Mouse (Mus musculus) kidney, adult 9 months (tissue): ENCODE results near the gene Clpsl2.

Source experiments
- DNase-seq: peaks from one replicate; pipeline ENCODE4 v3.0.0; 2022

Gene Clpsl2

GRCm38 (mm10) chr17:28560598-28560997 lies 11.4 kb downstream of the Clpsl2 start, which contains the start of gene Clps:
Clps (minus strand) TSS chr17:28560766.
- DNase-seq, result no peak

DNA sequence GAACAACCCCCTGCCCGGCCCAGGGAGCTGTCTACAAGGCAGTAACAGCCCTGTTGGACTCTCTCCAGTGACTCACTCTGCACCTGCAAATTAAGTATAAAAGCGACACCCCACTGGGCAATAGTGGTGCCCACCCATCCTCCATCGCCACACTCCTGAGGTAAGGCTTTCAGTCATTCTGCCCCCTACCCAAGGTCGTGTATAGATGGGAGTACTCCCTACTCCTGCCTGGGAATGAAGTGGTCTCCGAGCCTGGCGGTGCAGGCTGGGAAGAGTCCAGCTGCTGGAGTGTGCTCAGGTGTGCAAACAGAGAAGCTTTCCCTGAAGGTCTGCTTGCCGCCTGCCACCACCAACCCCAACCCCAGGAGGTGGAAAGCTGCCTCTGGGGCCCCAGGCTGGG lies 12.4 kb downstream of the Clpsl2 start:
- no peak for DNase-seq

- DNase-seq, result peak; percentile 25
These were observed 16.0 kb downstream of the Clpsl2 start for GRCm38 (mm10) chr17:28565181-28565580.

- no peak for DNase-seq
These were observed 18.3 kb downstream of the Clpsl2 start for GRCm38 (mm10) chr17:28567541-28567940.

DNA sequence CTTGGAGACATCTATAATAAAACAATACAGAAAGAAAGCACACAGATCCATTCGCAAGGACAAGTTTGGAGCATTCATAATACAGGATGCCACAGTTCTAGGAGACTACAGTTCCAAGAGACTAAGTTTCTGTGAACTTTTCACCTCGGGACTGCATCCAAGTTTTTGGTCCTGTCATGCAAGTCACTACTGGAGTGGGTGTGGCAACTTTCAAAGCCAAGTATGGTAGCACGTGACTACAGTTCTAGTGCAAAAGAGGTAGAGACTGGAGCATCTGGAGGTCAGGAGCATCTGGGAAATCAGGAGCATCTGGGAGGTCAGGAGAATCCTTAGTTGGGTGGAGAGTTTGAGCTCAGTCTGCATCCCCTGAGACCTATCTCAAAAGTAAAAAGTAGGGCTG lies 22.7 kb downstream of the Clpsl2 start:
- peak; percentile 40 for DNase-seq

DNA sequence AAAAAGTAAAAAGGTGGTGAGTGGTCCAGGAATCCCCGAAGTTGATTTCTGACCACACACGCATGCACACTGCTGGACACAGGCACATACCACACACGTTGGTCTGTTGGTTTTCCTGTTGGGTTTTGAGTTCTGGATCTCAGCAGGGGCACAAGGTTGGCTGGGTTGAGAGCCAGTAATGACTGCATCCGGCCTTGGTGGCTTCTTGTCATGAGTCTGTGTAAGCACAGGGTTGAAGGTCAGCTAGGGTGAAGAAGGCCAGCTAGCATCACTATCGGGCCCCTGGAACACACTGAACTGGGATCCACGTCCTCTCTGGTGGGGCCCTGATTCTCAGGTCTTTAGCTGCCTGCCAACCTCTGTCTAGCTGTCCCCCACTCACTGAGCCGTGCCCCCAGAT lies 23.3 kb downstream of the Clpsl2 start:
- DNase-seq, result no peak

GRCm38 (mm10) chr17:28572941-28573340 lies 23.7 kb downstream of the Clpsl2 start:
- DNase-seq, result no peak

GRCm38 (mm10) chr17:28575244-28576125 lies 26.3 kb downstream of the Clpsl2 start, which contains the start of gene Lhfpl5:
Lhfpl5 (plus strand) TSS chr17:28575641.
- DNase-seq, result no peak

- peak; percentile 69 for DNase-seq
These were observed 31.2 kb downstream of the Clpsl2 start for GRCm38 (mm10) chr17:28580396-28580795.

DNA sequence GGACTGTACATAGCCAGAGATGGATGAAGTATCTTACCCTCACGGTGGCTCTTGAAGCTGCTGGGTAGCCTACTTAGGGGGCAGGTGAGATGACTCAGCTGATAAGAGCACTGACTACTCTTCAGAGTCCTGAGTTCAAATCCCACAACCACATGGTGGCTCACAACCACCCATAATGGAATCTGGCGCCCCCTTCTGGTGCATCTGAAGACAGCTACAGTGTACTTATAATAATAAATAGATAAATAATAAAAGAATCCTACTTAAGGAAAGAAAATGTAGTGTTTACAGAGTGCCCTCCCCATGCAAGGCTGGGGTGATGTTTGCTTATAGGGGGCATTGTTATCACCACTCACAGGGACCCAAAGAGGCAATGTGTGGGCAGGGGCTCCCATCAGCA lies 31.8 kb downstream of the Clpsl2 start:
- no peak for DNase-seq

GRCm38 (mm10) chr17:28586509-28586908 lies 37.3 kb downstream of the Clpsl2 start:
- no peak for DNase-seq

DNA sequence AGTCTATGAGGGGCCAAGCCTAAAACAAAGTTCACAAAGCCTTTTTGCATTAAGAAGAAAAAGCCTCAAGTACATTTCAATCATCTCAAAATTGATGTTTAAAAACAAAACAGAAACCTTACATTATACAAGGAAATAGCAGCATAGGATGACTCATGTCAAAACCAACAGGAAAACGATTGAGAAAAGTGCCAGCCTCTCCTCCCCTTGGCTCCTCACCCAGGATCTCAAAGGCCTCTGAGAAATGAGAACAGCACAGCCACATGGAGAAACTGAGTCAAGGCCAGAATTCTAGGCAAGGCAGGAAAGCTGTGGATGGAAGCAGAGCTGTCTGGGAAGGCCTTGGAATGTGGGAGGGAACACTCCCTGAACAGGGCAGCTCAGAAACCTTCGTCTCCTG lies 39.4 kb downstream of the Clpsl2 start:
- DNase-seq, result no peak

- DNase-seq, result no peak
These were observed 41.4 kb downstream of the Clpsl2 start for GRCm38 (mm10) chr17:28590596-28590995.

DNA sequence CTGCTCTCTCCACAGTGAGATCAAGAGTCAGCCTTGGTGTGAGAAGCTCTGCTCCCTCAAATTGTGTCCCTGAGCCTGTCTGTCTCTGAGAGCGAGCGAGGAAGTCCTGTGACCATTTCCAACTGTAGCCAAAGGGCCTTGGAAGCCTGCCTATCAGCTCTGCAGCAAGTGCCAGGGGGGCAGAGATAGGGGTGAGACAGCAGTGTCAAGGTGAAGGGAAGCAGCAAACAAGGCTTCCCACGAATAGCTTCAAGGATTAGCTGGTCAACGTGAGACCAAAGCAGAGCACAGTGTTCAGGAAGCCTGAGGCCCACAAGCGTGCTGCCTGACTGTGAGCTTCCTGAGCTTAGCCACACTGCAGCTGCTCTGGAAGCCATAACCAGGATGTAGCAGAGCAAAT lies 42.3 kb downstream of the Clpsl2 start:
- no peak for DNase-seq

DNA sequence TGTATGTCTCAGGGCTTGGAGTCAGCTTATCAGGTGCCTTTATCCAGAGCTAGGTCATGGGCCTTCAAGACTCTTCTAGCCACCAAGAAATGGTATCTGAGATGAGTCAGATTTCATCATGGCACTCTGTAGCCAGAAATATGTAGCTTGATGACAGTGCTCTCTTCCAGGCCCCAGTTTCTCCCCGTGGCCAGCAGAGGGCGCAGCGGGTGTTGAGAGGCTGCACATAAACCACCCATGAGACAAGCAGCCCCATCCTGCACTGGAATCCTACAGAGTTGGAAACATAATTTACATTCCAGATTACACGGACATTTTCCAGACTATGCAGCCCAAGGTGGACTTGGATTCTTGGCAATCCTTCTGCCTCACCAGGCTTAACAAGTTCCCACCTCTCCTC lies 43.8 kb downstream of the Clpsl2 start:
- peak; percentile 70 for DNase-seq

DNA sequence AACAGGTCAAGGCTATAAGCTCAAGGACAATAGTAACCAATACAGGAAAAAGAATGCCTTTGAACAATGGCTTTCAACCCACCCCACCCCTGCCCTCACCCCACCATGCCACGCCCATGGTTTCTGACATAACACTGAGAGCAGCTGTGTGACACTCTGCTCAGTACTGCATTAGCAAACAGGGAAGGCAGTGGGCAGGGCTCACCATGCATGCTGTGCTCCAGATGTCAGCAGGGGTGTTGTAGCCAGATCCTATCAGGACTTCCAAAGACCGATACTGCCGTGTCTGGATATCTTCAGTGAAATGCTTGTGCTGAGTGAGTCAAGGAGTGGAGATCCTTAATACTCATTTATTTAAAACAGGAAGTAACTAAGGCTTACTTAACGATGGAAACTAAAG lies 44.8 kb downstream of the Clpsl2 start:
- DNase-seq, result no peak

- DNase-seq, result no peak
These were observed 51.6 kb downstream of the Clpsl2 start for GRCm38 (mm10) chr17:28600780-28601179.

GRCm38 (mm10) chr17:28601557-28602250 lies 52.5 kb downstream of the Clpsl2 start:
- no peak for DNase-seq
